Mouse (Mus musculus) forebrain, embryonic 14.5 days (tissue): ENCODE measurements around the gene Oxct1. TPM values are rescaled to one million over a fixed set of nuclear protein-coding genes. Genes with fewer than 3 reads are reported as not detected.

ENCODE experiments used
- ATAC-seq: fragments of 200-750 bp; cut with Nextera tagmentation; 2 replicates; pipeline ENCODE4 v1.8.0; 2017; ENCODE audit warnings: mild to moderate bottlenecking, moderate library complexity
- DNase-seq: peaks from one replicate; pipeline ENCODE4 v3.0.0-alpha.2; 2015; ENCODE audit warnings: low spot score
- H3K27ac ChIP-seq: fragments of 300-500 bp; sonication (generic); 2 replicates; pipeline ENCODE4 v1.5.1; 2014; ENCODE audit warnings: low read depth, mild to moderate bottlenecking, control low read depth, low read length, moderate library complexity
- H3K27me3 ChIP-seq: fragments of 300-500 bp; sonication (generic); replicated peaks from 2 replicates; pipeline ENCODE4 v1.6.1; 2014; ENCODE audit warnings: low read length, control low read depth, mixed read lengths; ENCODE audit not compliant: control insufficient read depth, insufficient read depth
- H3K36me3 ChIP-seq: fragments of 300-500 bp; sonication (generic); 2 replicates; pipeline ENCODE4 v1.6.1; 2014; ENCODE audit warnings: low read length, control low read depth; ENCODE audit not compliant: control insufficient read depth, insufficient read depth
- H3K4me1 ChIP-seq: fragments of 300-500 bp; sonication (generic); 2 replicates; pipeline ENCODE4 v1.6.1; 2014; ENCODE audit warnings: antibody characterized with exemption, low read length, control low read depth; ENCODE audit not compliant: control insufficient read depth, insufficient read depth
- H3K4me2 ChIP-seq: fragments of 300-500 bp; sonication (generic); 2 replicates; pipeline ENCODE4 v1.6.1; 2014; ENCODE audit warnings: mild to moderate bottlenecking, control low read depth, low read length
- H3K4me3 ChIP-seq: fragments of 300-500 bp; sonication (generic); 2 replicates; pipeline ENCODE4 v1.5.1; 2014; ENCODE audit warnings: low read depth, low read length, control low read depth
- H3K9ac ChIP-seq: fragments of 300-500 bp; sonication (generic); 2 replicates; pipeline ENCODE4 v1.6.1; 2014; ENCODE audit warnings: mild to moderate bottlenecking, low read length, control low read depth, moderate library complexity
- H3K9me3 ChIP-seq: fragments of 300-500 bp; sonication (generic); replicated peaks from 2 replicates; pipeline ENCODE4 v1.6.1; 2016; ENCODE audit warnings: low read length, control low read depth, mixed read lengths; ENCODE audit not compliant: control insufficient read depth
- WGBS: fragments of 180-500 bp; shearing (Covaris S2); extraction: QIAGEN DNeasy Blood & Tissue Kit; methylation state at CpG from one replicate; pipeline ENCODE4 v1.1.7; 2014; 5-methylcytosine and 5-hydroxymethylcytosine counted together
- polyA plus RNA-seq: library from polyadenylated mRNA; unstranded; fragments of >200 nt; fragmentation: Nextera tagmentation; extraction: Ambion mirVana; gene quantifications from 2 replicates; pipeline ENCODE4 v1.2.1, GENCODE M21; 2014

Gene Oxct1
- polyA plus RNA-seq, 1 experiment from 2014 or later: 244 TPM

- no peak for DNase-seq
- no peak overlapping the region for H3K4me2 ChIP-seq
- H3K9ac ChIP-seq: no peak overlapping the region
Observed at GRCm38 (mm10) chr15:4171600-4171999, 145.4 kb downstream of the Oxct1 start.

GRCm38 (mm10) chr15:4197913-4198312 is 171.7 kb downstream of the Oxct1 start:
- ATAC-seq (no peak), DNase-seq (no peak)
- H3K4me1 ChIP-seq: no peaks in the 10 kb centered on the region
- H3K4me3 ChIP-seq: no peak overlapping the region
- H3K9me3 ChIP-seq: no peaks in the 10 kb centered on the region
- no peaks in the 10 kb centered on the region for H3K36me3 ChIP-seq
- no peak overlapping the region for H3K9ac ChIP-seq
- no peaks in the 10 kb centered on the region for H3K27me3 ChIP-seq
- H3K4me2 ChIP-seq: no peak overlapping the region
- H3K27ac ChIP-seq: no peak overlapping the region

More at GRCm38 (mm10) chr15:4171600-4171999, 145.4 kb downstream of the Oxct1 start:
- Histone ChIP-seq H3K36me3 (no peaks in the 10 kb centered on the region), H3K4me1 (no peaks in the 10 kb centered on the region), H3K9me3 (no peaks in the 10 kb centered on the region), H3K27me3 (no peaks in the 10 kb centered on the region), H3K27ac (no peak overlapping the region), H3K4me3 (no peak overlapping the region)
- ATAC-seq: no peak
- WGBS: 79% methylated on average over 2 of the region's 2 CpGs

Other genes with a start within 250 kb of the Oxct1 start
- 7.9 and 8.0 TPM in 2 replicates for gene Fbxo4, start 46.8 kb upstream of the Oxct1 start, polyA plus RNA-seq
- gene AW549877, start 30.6 kb upstream of the Oxct1 start, polyA plus RNA-seq: 43.1 and 43.6 TPM in 2 replicates